Mouse (Mus musculus) ZHBTc4 (cell line): ENCODE measurements at regions not wholly inside any gene's neighbourhood (a gene's known extent, or its start where the extent isn't known, plus 50 kb on each side); places are given as distances from the start of the nearest gene placed in this dataset.

Experiments
- DNase-seq: peaks from one replicate; pipeline ENCODE4 v3.0.0-alpha.2; 2011; ENCODE audit warnings: low read depth, low spot score

GRCm38 (mm10) chr5:55276265-55276837 lies 1278.1 kb downstream of the Stim2 start:
- no peak for DNase-seq

- peak; percentile 2 for DNase-seq
These were observed 1295.0 kb downstream of the Stim2 start for GRCm38 (mm10) chr5:55293301-55293700.

- DNase-seq: no peak
These were observed 1295.7 kb downstream of the Stim2 start for GRCm38 (mm10) chr5:55293978-55294377.

- DNase-seq: no peak
These were observed 1296.5 kb downstream of the Stim2 start for GRCm38 (mm10) chr5:55294781-55295180.

DNA sequence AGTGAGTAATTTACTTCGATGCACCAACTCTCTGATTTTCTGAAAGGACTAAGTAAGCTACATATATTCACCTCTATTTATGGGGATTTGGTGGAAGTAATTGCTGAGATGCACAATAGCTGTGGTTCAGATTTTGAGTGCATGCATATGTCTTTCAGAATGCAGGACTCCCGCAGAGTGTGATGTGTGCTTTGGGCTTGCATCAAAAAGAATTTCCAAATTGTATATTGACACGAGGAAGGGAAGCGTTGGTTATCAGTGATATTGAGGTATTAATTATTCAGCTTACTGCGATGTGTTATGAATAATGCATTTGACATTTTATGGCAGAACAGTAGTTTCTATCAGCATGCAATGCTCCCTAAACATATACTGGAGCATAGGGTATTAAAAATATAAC lies 1303.2 kb downstream of the Stim2 start:
- no peak for DNase-seq

- no peak for DNase-seq
These were observed 1347.7 kb downstream of the Stim2 start for GRCm38 (mm10) chr5:55345968-55346367.

DNA sequence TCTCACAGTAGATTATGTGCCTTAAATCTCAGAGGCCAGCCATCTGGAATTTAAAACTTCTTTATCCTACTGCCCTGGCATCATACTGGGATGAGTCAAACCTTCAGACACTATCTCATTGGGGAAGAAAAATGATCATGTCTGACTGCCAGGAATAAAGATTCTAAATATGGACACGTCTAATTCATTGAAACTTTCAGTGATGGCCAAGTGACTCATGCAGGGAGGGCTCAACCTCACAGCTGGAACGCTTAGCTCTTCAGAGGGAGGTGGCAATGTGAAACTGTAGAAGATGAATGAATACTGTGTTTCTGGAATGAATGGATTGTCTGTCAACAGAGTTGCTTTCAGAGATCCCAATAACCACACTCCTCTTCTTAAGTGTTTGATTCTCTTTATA lies 1357.2 kb downstream of the Stim2 start:
- DNase-seq: no peak

DNA sequence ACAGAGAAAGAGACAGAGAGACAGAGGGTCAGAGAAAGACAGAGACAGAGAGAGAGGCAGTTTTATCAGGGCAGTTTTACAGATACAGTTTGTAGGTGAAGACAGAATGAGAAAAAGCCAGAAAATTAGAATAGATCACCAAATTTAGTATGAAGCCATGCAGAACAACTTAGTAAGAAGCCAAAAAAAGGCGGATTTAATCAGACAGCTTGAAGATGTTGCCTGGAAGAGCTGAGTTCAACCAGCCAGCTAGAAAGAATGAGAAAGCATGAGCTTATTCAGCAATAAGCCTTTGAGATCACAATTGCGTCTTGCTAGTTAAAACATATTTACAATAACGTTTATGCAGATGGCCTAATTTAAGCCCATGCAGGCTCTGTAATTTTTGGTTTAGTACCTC lies 1376.0 kb downstream of the Stim2 start:
- DNase-seq: no peak

DNA sequence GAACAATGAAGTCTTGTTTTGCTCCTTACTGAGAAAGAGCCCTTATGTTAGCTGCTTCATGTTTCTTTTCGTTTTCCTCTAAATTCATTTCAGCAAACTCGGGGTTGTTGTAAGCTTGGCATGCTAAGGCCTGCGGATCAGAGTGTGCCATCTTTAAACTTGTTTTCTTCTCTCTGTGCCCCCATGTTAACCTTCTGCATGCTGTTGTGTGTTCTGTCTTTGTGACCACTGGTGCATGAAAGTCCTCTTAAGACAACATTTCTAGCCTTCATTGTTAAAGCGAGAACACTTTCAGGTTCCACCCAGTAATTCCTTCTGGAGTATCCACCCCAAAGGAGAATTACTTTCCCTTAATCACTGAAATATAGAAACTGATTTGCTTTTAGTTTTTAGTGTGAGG lies 1392.5 kb downstream of the Stim2 start:
- no peak for DNase-seq

- DNase-seq: no peak
These were observed 1397.7 kb downstream of the Stim2 start for GRCm38 (mm10) chr5:55395986-55396385.

DNA sequence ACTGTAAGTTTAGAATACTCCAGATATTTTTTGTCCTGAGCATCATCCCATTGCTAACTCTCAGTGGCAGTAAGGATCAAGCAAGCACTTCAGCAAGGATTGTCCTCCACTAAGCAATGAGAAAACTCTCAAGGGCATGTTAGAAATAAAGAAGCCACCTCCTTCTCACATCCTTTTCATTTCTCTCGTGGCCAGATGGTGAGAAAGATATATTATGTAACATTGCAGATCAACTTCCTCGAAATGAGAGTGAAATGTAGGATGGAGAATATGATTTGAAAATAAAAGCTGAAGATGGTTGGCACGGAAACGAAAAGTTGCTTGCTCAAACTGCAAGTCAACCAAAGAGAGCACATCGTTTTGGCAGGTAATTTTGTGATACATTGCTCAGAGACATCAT lies 1417.8 kb downstream of the Stim2 start:
- DNase-seq: no peak

- no peak for DNase-seq
These were observed 1440.9 kb downstream of the Stim2 start for GRCm38 (mm10) chr5:55439158-55439557.

DNA sequence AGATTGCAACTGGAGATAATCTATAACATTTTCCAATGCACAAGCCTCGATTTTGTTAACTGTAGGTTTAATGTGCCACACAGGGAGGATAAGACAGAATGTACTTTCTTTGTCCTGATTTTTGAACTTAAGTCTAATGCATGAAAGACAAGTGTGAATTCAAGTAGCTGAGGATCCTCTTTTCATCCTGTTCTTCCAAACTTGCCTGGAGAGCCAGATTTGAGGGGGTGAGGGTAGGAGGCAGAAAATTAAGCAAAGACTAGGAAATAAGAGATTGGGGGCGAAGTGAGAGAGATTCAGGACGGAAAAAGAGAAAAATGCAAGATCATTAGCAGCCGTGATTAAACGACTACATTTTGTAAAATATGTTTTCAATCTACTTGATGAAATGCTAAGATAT lies 1450.8 kb downstream of the Stim2 start:
- no peak for DNase-seq
